Mouse (Mus musculus) kidney, postnatal 10 days (tissue): Measurements from ENCODE around the gene Ece1.
A peak's percentile ranks its signal among the peaks of the same experiment; 100 is the strongest.

Source experiments
- DNase-seq: peaks from one replicate; pipeline ENCODE4 v3.0.0; 2021; ENCODE audit warnings: mixed read lengths

The Ece1 gene

DNA sequence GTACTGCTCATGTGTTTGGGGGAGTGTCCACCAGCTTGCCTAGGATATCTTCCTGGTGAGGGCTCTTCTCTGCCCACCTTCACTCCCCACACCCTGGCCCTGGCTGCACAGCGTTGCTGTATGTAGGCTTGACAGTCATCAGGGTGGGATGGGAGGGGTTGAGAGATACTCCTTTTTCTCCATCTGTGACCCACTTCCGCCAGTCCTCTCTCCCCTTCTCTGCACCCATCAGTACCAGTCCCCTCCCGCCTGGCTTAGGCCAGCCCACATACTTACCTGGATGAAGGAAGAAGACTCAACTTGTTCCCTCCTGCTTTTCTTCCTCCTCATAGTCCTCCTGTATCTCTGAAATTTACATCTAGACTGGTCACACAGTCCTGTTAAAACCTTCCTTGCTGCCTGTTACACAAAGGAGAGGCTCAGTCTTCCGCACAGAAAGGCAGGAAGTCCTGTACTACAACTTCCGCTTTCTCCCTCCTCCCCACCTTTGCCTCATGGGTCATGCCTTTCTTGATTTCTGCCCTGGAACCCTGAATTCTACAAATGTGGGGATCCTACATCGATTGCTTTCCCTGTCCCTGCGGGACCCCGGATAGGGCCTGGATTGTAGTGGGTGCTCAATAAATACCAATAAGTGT lies 21.6 kb downstream of the Ece1 start:
- DNase-seq, result no peak

DNA sequence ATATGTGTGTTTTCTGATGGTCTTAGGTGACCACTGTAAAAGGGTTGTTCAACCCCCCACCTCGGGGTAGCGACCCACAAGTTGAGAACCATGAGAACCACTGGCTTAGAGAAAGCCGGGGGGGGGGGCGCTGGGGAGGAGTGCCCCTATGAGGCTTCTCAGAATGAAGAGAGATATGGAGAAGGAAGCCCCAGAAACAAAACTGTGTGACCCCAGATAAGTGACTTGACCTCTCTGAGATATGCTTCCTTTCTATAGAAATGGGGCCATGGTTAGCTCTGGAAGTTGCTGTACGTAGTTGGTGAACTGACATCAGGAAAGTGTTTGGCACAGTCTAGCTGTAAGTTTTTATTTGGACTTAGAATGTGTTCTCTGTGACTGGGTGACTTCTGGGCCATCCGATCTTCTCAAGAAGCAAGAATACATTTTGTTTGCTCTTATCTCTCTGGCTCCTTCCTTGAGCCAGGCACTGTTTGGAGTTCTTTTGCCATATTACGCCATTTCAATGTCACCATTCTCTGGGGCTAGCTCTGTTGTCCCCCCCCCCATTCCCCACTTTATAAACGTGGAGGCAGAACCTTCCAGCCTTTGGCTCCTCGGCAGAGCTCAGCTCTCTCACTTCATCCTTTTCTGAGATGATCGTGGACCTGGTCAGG lies 25.4 kb downstream of the Ece1 start:
- no peak for DNase-seq

DNA sequence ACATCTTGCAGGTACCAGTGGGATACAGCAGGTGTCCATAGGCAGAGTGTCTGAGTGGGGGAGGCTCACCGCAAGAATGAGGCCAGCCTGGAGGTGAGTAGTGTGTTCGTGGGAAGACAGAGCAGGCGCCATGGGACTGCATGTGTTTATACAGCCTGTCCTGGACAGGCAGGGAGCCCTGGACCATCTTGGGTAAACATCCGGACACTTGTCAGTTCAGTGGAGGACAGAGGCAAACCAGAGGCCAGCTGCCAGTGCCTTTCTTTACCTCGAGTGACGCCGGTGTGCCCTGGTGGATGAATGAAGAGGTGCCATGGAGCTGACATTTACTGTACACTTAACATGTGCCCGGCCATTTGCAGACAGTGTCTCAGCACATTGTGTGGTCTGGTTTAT lies 26.0 kb downstream of the Ece1 start:
- DNase-seq, result no peak

DNA sequence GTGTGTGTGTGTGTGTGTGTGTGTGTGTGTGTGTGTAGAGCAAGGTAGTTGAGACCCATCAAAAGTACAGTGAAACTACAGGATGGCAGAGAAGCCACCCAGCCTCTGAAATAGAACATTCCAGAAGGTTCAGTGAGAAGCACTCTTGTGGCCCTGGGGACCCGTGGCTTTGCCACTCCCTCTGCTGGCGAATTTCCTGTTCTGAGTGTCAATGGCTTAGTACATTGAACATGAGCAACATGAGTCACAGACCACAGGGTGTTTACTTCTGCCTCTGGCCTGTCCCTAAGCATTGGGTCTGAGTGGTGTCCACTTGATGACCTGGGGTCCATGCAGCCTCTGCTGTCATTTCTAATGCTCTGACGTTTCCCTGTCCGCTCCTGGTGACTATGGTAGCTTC lies 28.6 kb downstream of the Ece1 start:
- peak; percentile 65 for DNase-seq

DNA sequence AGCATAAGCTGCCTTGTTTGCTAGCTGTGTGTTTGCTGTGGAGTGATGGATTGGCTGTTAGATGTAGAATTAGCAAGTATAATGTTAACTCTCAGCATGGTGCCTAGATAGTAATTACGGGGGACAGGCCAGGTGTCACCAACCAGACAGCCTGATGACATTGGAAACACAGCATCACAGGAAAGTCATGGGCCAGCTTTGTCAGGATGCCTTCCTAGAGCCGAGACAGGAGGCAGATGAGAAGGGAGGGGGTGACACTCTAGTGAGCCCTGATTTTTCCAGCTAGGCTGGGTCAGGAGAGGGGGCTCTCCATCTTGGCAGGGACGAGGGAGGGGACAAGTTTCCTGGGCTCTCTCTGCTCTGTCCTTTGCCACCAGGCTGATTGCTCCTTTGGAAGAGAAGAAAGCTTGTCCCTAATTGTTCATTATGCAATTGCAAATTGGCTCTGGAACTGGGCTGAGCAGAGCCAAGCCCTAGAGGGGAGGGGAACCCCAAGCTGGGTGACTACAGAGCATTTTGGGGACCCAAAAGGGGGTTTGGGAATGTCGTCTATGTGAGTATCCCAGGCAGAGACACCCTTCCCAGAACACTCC lies 29.6 kb downstream of the Ece1 start:
- DNase-seq, result no peak

DNA sequence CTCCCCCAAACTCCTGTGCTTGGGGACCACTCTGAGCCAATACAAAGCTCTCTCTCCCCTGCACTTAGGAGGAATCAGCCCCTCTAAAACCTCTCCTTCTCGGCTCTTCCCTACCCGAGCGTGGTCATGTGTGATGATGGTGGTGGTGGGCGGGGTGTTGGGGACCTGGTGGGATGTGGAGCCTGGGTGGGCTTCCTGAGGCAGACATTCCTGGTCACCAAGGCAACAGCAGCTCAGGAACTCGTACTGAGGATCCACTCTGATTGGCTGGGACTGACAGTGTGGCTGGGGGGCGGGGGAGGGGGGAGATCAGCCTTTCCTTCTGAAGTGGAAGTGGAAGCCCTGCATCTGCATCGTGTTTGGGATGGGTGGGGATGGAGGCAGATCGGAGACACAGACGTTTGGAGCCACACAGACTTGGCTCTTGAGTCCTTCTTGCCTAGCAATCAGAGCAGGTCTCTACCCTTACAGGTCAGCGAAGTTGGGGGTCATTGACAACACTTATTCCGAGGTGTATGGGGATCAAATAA lies 30.7 kb downstream of the Ece1 start:
- no peak for DNase-seq

DNA sequence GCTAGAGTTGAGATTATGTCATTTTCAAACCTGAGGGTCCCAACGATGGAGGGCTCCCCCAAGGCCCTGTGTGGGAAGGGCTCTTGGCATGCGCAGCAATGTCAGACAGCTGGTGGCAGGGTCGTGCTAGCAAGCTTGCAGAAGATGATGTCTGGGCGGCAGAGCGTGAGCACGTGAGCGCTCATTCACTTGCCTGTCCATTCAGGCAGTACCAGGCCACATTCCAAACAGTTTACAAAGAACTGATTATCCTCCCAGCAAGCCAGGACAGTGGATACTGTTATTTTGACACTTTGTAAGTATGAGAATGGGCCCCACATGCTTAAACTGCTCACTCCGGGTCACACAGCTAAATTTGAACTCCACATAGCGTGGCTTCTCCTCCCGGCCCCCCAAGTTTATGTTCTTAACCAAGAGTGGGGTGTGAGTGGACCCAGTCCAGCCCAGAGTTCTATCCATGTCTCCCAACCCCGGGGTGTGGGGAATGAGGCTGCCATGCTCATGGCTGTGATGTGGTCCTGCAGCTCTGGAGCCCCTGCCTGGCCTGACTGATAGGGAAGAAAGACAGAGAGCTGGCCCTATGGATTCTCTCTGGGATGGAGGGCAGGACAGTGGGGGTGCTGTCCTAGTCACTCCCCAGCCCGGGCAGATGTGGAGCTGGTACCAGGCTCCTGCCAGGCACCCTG lies 34.7 kb downstream of the Ece1 start:
- no peak for DNase-seq

DNA sequence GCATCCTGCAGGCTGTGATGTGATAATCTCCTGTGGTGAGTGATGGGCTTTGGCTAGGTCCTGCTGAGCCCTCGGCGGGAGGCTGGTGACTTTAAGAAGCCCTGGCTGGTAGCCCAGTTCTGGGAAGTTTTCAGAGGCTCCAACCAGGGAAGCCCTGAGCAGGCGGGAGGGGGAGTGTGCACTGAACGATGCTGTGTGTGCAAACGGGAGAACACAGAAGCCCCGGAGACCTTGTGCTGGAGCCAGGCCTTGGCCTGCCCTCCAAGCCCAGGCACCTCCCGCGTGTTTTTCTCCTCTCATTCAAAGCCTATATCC lies 35.2 kb downstream of the Ece1 start:
- peak; percentile 87 for DNase-seq

DNA sequence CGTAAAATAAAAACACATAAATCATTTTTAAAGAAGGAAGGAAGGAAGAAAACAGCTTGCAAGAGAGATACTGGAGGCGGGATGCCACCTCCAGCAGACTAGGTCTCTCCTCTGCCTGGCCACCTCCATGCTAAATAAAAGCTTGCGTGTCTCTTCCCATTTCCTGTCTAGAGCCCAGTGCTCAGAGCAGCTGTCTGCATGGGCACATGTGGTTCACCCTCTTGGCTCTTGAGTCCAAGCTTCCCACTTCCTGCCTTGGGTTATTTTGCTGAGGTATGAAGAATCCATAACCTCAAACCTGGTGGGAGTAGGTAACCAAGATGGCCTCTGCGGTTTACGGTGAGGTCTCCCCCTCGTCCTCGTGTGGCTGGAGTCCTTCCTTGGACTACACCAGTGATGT lies 36.5 kb downstream of the Ece1 start:
- DNase-seq, result no peak

DNA sequence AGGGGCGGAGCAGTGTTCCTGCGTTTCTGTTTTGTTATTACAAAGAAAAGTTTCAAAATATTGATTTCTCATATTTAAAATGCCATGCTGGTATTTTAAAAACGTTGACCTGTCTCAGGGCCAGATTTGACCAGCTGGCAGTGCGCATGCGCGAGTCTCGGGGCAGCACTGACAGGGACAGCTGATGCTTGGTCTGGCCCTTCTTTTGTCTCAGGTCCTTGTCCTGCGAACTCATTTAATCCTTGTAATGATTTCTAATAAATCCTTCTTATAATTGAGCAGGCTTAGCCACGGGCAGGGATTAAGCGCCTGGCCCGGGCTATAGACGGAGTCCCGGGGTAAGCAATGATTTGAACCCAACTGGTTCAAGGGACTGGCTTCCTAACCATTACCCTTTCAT lies 40.2 kb downstream of the Ece1 start:
- no peak for DNase-seq

DNA sequence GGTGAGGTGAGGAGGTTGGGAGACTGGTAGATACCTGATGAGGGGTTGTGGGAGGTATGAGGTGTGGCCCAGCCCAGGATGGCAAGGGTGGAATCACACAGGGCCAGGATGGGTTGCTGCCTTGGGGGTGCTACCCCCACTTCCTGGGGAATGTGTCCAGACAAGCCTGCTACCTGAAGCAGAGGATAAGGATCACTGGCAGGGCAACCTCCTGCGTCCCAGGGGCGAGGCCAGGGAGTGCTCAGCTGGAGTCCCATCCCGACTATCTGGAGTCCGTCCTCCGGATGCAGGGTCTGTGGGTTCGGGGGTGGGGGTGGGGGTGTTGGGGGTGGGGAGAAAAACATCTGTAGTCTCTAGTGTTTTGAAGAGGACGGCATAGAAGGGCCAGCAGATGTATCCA lies 40.8 kb downstream of the Ece1 start:
- DNase-seq, result no peak

DNA sequence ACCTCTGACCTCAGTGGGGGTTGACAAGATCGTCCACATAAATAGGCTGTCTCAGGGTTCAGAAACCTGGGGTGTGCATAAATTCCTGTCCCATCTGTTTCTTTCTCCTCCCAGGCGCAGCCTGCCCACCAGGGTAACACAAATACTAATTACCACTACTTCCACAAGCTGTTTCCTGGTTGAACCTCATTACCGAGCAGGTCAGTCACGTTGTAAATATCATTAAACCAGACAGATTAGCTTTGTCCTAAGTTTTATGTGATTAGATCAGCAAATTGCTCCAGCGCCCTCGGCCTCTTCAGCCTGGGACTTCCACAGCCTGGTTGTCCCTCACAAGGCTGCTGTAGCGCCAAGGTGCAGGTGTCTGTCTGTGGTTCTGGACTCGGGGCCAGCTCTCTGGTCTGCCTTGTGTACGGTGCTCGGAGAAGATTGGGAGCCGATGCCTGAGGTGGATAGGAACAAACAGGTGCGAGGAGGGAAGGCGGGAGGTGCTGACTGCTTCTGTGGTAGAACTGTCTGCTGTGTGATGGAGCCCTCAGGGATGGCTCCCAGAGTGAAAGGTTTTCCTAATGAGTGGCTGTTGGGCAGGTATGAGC lies 43.0 kb downstream of the Ece1 start:
- DNase-seq, result no peak

DNA sequence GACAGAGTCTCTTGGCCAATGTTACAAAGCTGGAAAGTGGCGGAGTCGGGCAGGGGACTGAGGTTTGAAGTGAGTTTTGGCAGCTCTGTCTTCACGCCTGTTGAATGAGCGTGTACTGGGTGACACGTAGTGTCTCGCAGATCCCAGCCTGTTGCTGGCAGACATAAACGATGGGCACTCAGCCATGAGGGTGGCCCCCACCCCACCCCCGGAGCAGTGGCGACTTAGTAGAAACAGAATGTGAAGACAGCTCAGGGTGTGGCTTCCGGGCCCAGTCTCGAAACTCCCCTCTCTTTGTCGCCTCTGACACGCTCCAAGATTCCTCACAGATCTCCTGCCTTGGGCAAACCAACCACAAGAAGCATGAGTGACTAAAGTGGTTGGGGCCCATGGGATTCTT lies 45.9 kb downstream of the Ece1 start:
- peak; percentile 45 for DNase-seq

DNA sequence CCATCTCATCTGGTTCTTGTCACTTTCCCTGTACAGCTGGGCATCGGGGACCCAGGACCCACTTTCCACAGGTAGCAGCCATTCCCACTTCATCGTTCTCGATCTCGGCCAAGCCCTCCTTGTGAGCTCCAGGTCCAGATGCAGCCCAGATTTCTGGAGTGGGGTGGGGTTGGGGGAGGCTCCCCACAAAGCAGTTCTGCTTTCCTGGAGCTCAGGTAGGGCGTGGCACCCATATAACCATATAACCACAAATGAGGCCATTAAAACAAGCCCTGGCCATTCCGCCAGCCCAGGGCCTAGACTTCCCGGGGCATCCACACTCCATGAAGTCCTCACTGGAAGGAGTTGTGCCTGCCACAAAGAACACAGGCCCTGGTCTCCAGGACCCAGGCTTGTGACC lies 46.5 kb downstream of the Ece1 start:
- no peak for DNase-seq

DNA sequence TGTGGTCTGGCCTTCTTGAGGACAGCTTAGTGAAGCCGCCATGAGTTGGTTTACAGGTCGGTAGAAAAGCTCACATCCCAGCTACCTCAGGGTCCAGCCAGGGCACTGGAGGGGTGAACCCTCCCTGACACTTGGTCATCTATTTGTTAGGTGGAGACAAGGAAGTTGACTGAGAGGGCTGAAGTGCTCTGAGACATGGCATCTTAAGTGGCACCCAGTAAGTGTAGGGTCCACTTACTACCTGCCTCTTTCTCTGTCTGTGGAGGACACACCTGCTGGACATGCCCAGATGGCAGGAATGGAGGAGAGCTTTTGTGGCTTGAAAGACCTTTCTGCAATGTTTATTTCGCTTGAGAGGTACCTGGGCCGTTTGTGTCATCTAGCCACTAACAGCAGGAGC lies 46.9 kb downstream of the Ece1 start:
- no peak for DNase-seq

DNA sequence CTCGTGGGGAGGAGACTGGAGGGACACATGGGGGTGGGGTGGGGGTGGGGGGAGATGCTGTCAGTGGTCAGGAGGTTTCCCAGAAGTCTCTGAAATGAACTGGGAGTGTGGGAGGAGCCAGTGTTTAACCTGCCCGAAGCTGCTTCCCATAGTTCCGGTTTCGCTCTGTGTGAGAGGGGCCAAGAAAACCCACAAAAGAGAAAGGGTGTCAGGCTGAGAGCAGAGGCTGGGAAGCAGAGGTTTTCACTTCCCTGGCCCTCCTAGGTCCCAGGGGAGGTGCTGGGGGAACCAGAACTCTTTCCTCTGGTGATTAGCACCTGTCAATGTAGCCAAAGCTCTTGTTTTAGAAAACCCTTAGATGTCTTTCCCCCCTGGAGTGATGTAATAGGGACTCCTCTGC lies 47.4 kb downstream of the Ece1 start:
- no peak for DNase-seq

DNA sequence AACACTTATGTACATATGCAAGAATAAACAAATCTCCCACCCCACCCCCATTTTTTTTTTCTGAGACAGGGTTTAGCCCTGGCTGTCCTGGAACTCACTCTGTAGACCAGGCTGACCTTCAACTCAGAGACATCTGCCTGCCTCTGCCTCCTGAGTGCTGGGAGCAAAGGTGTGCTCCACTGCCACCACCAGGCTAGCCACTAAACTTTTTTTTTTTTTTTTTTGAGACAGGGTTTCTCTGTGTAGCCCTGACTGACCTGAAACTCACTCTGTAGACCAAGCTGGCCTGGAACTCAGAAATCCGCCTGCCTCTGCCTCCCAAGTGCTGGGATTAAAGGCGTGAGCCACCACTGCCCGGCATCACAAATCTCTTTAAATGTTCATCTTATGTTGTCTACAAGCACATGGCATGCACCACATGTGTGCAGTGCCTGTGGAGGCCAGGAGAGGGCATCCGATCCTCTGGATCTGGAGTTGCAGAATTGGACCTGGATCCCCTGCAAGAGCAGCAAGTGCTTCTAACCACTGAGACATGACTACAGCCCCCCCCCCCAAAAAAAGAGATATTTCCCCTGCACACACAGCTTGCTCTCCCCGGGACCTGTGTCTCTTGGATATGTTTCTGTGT lies 48.5 kb downstream of the Ece1 start:
- DNase-seq, result peak; percentile 70

DNA sequence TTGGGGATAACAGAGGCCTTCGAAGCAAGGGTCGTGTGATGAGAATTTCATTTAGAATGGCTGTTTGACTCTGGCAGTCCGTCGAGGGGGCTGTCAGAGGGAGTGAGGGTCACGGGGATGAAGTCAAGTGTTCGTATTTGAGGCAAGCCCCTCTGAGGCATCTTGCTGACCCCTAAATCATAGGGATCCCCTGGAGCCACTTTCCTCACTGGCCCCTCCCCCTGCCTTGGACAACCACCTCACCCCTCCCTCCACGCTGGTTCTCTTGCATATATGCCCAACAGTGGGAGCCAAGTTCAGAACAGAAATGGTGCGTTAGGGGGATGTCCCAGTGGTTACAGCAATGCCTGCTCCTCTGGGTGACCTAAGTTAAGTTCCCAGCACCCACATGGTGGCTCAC lies 49.6 kb downstream of the Ece1 start:
- no peak for DNase-seq

DNA sequence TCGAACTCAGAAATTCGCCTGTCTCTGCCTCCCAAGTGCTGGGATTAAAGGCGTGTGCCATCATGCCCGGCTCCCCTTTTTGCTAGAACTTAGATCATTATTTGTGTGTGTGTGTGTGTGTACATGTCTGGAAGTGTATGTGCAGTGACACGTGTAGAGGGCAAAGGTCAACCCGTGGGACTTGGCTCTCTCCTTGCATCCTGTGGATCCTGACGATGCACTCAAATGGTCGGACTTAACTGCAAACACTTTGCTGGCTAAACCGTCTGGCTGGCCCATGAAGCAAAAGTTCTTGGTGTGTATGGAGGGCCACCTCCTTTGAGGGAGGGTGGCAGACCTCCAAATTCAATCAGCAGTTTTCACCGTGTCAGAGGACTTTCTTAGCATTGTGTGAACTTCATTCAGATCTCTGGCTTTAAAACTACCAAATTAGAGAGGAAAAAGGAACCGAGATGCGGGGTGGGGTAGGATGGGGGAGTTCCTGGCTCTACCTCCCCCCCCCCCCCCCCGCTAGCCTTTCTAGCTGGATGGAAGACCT lies 50.8 kb downstream of the Ece1 start:
- peak; percentile 49 for DNase-seq

DNA sequence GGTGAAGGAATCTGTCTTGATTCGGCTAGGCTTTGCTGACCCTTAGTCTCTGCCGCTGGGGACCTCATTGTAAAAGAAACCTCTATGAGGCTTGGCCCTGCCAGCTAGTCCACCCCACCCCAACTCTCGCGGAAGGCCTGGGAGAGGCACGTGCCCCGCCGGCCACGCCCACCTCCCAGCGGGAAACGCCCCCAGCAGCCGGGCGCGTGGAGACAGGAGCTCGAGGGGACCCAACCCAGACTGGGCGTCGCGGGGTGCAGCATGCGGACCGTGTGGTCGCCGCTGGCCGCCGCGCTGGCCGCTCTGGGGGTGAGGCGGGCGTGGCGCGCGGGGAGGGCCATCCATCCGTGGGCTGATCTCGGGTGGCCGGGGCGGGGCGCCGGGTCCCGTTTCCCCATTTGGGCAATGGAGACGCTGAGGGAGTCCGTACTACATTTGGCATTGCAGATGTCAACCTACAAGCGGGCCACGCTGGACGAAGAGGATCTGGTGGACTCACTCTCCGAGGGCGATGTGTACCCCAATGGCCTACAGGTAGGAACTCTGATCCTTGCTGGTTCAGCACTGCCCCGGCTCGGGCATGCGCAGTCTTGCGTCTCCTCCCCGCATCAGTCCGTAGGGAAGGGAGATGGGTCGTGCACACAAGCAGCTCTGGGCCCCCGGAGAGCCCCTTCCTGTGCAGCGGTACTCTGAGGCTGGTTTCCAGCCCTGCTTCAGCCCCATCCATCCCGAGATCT lies 51.5 kb downstream of the Ece1 start:
- DNase-seq, result peak; percentile 90

DNA sequence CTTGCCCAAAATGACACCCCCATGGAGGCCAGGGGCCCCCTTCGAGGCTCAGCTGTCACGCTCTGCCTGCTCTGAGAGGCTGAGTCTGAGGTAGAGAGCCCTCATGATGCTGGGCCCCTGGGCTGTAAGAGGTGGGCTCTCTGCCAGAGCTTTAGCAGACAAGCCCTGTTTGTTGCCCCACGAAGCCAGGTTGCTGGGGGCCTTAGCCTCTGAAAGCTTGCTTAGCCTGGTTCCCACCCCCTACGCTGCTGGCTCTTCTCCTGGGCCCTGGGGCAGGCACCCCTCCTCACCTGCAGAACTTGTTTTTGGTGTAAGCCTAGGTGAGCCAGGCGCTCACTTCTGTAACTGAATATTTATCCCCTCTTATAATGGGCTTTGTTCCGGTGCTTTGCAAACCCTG lies 55.6 kb downstream of the Ece1 start:
- DNase-seq, result no peak

DNA sequence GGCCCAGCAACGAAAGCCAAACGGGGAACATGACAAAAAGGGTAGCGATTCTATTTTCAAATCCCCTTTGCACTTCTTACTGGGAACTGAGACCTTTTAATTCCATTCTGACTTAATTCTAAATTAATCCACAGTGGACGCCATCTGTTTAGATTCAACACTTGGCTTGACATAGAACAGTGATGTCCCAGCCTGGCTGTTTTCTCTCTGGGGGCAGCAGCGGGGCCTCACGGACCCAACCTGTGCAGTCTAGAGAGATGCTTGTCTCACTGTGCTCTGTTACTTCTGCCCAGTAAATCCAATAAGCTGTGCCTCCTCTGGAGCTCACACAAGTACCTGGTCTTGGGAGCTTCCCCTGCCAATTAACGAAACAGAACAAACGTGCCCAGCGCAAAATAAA lies 56.5 kb downstream of the Ece1 start:
- DNase-seq, result no peak
